Mouse (Mus musculus) intestine, embryonic 16.5 days (tissue): ENCODE measurements around the gene Lrrc15. TPM values are rescaled to one million over a fixed set of nuclear protein-coding genes. Genes with fewer than 3 reads are reported as not detected.

Source experiments
- ATAC-seq: fragments of 200-750 bp; cut with Nextera tagmentation; 2 replicates; pipeline ENCODE4 v1.8.0; 2017; ENCODE audit warnings: moderate TSS enrichment, moderate library complexity
- H3K27ac ChIP-seq: fragments of 300-500 bp; sonication (generic); 2 replicates; pipeline ENCODE4 v1.5.1; 2014; ENCODE audit warnings: mild to moderate bottlenecking, low read length
- H3K27me3 ChIP-seq: fragments of 300-500 bp; sonication (generic); replicated peaks from 2 replicates; pipeline ENCODE4 v1.6.1; 2014; ENCODE audit warnings: low read length, control low read depth, mixed read lengths; ENCODE audit not compliant: control insufficient read depth, insufficient read depth
- H3K36me3 ChIP-seq: fragments of 300-500 bp; sonication (generic); 2 replicates; pipeline ENCODE4 v1.6.1; 2014; ENCODE audit warnings: low read length, control low read depth; ENCODE audit not compliant: control insufficient read depth, insufficient read depth
- H3K4me1 ChIP-seq: fragments of 300-500 bp; sonication (generic); 2 replicates; pipeline ENCODE4 v1.6.1; 2014; ENCODE audit warnings: low read length, control low read depth, mixed read lengths; ENCODE audit not compliant: control insufficient read depth, insufficient read depth
- H3K4me2 ChIP-seq: fragments of 300-500 bp; sonication (generic); 2 replicates; pipeline ENCODE4 v1.6.1; 2014; ENCODE audit warnings: low read depth, low read length, control low read depth
- H3K4me3 ChIP-seq: fragments of 300-500 bp; sonication (generic); 2 replicates; pipeline ENCODE4 v1.5.1; 2014; ENCODE audit warnings: mild to moderate bottlenecking, low read length
- H3K9ac ChIP-seq: fragments of 300-500 bp; sonication (generic); 2 replicates; pipeline ENCODE4 v1.6.1; 2014; ENCODE audit warnings: low read depth, low read length
- H3K9me3 ChIP-seq: fragments of 300-500 bp; sonication (generic); 2 replicates; pipeline ENCODE4 v1.6.1; 2016; ENCODE audit warnings: low read length, control low read depth; ENCODE audit not compliant: control insufficient read depth
- WGBS: fragments of 180-500 bp; shearing (Covaris S2); extraction: QIAGEN DNeasy Blood & Tissue Kit; methylation state at CpG from one replicate; pipeline ENCODE4 v1.1.7; 2014; 5-methylcytosine and 5-hydroxymethylcytosine counted together
- polyA plus RNA-seq: library from polyadenylated mRNA; unstranded; fragments of >200 nt; fragmentation: Nextera tagmentation; extraction: Ambion mirVana; gene quantifications from 2 replicates; pipeline ENCODE4 v1.2.1, GENCODE M21; 2015

The Lrrc15 gene
- polyA plus RNA-seq, 1 experiment from 2014 or later = 0.32 TPM

- Histone ChIP-seq H3K9ac (no peak overlapping the region), H3K9me3 (no peaks in the 10 kb centered on the region), H3K36me3 (no peaks in the 10 kb centered on the region), H3K27ac (no peak overlapping the region), H3K4me2 (no peak overlapping the region), H3K4me3 (no peak overlapping the region), H3K27me3 (0 out of 2 replicates have a peak, but pooled peaks cover 2% of the 10 kb centered on the region), H3K4me1 (peaks cover 7% of the 10 kb centered on the region)
- WGBS = 64% methylated on average over 7 of the region's 7 CpGs
- no peak for ATAC-seq
These were observed 28.0 kb downstream of the Lrrc15 start for GRCm38 (mm10) chr16:30255061-30255460.

- Histone ChIP-seq H3K4me2 (no peak overlapping the region), H3K9ac (no peak overlapping the region), H3K9me3 (no peaks in the 10 kb centered on the region), H3K36me3 (no peaks in the 10 kb centered on the region), H3K27ac (no peak overlapping the region), H3K4me3 (no peak overlapping the region), H3K27me3 (no peaks in the 10 kb centered on the region), H3K4me1 (peaks cover 7% of the 10 kb centered on the region)
- 60% methylated on average over 9 of the region's 9 CpGs for WGBS
- ATAC-seq = no peak
These were observed 29.2 kb downstream of the Lrrc15 start for GRCm38 (mm10) chr16:30253900-30254299.

GRCm38 (mm10) chr16:30253374-30253773 is 29.7 kb downstream of the Lrrc15 start:
- no peak overlapping the region for H3K4me3 ChIP-seq
- H3K4me1 ChIP-seq = peaks cover 7% of the 10 kb centered on the region
- no peak overlapping the region for H3K9ac ChIP-seq
- no peak overlapping the region for H3K27ac ChIP-seq
- ATAC-seq = peak; percentile 62
- no peak overlapping the region for H3K4me2 ChIP-seq
- no peaks in the 10 kb centered on the region for H3K27me3 ChIP-seq
- H3K36me3 ChIP-seq = no peaks in the 10 kb centered on the region
- no peaks in the 10 kb centered on the region for H3K9me3 ChIP-seq
- 66% methylated on average over 4 of the region's 4 CpGs for WGBS

DNA sequence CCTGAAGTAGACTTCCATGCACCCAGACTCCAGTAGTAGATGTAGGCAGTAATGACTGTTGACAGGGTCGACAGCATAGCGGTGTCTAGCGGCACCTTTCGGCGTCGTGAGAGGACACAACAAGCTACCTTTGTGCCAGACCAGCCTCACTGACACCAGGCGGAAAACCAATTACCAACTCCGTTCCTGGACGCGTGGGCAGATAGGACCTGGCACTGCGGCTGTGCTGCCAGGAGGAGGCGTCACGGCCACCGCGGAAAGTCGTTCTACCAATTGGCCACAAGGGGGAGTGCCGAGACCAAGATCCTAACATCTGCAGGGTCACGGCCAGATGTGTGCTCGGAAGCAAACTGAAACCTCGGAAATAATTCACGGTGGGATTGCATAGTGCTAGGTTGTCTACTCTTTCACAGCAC is 31.0 kb downstream of the Lrrc15 start:
- Histone ChIP-seq H3K4me1 (peaks cover 7% of the 10 kb centered on the region), H3K27me3 (no peaks in the 10 kb centered on the region), H3K4me3 (peak overlapping the region; percentile 30), H3K9me3 (no peaks in the 10 kb centered on the region), H3K9ac (peak overlapping the region; percentile 41), H3K36me3 (no peaks in the 10 kb centered on the region), H3K27ac (no peak overlapping the region), H3K4me2 (peak overlapping the region; percentile 50)
- ATAC-seq = peak; percentile 76
- 2% methylated on average over 21 of the region's 21 CpGs for WGBS

GRCm38 (mm10) chr16:30244037-30244700 is 38.9 kb downstream of the Lrrc15 start:
- Histone ChIP-seq H3K4me2 (no peak overlapping the region), H3K9ac (no peak overlapping the region), H3K27me3 (no peaks in the 10 kb centered on the region), H3K27ac (no peak overlapping the region), H3K9me3 (no peaks in the 10 kb centered on the region; the same call in 1 of the 2 replicates), H3K36me3 (no peaks in the 10 kb centered on the region), H3K4me1 (no peaks in the 10 kb centered on the region), H3K4me3 (no peak overlapping the region)
- WGBS = 38% methylated on average over 12 of the region's 12 CpGs
- no peak for ATAC-seq

GRCm38 (mm10) chr16:30241623-30242022 is 41.4 kb downstream of the Lrrc15 start:
- no peak overlapping the region for H3K4me3 ChIP-seq
- no peaks in the 10 kb centered on the region; the same call in 1 of the 2 replicates for H3K9me3 ChIP-seq
- H3K4me2 ChIP-seq = no peak overlapping the region
- no peak overlapping the region for H3K27ac ChIP-seq
- 34% methylated on average over 2 of the region's 2 CpGs for WGBS
- no peaks in the 10 kb centered on the region for H3K27me3 ChIP-seq
- no peaks in the 10 kb centered on the region for H3K4me1 ChIP-seq
- no peak overlapping the region for H3K9ac ChIP-seq
- ATAC-seq = no peak
- H3K36me3 ChIP-seq = no peaks in the 10 kb centered on the region

GRCm38 (mm10) chr16:30238791-30239190 is 44.3 kb downstream of the Lrrc15 start:
- Histone ChIP-seq H3K9ac (no peak overlapping the region), H3K4me2 (no peak overlapping the region), H3K27ac (no peak overlapping the region), H3K4me3 (no peak overlapping the region), H3K4me1 (peaks cover 10% of the 10 kb centered on the region), H3K27me3 (no peaks in the 10 kb centered on the region), H3K9me3 (no peaks in the 10 kb centered on the region), H3K36me3 (no peaks in the 10 kb centered on the region)
- 50% methylated on average over 6 of the region's 6 CpGs for WGBS
- peak; percentile 26; the same call in 1 of the 2 replicates for ATAC-seq

GRCm38 (mm10) chr16:30236091-30236699 is 46.9 kb downstream of the Lrrc15 start:
- peak overlapping the region; percentile 51 for H3K4me3 ChIP-seq
- H3K9ac ChIP-seq = peak overlapping the region; percentile 58
- peak; percentile 77 for ATAC-seq

GRCm38 (mm10) chr16:30235577-30235976 is 47.5 kb downstream of the Lrrc15 start:
- WGBS = 49% methylated on average over 2 of the region's 2 CpGs
- H3K9ac ChIP-seq = no peak overlapping the region
- H3K27ac ChIP-seq = no peak overlapping the region
- no peaks in the 10 kb centered on the region for H3K9me3 ChIP-seq
- peaks cover 10% of the 10 kb centered on the region for H3K4me1 ChIP-seq
- no peaks in the 10 kb centered on the region for H3K27me3 ChIP-seq
- no peak overlapping the region for H3K4me3 ChIP-seq
- H3K4me2 ChIP-seq = no peak overlapping the region
- H3K36me3 ChIP-seq = no peaks in the 10 kb centered on the region
- no peak for ATAC-seq

More at GRCm38 (mm10) chr16:30236091-30236699, 46.9 kb downstream of the Lrrc15 start:
- under 1% methylated on average over 33 of the region's 33 CpGs for WGBS
- Histone ChIP-seq H3K9me3 (no peaks in the 10 kb centered on the region), H3K27me3 (no peaks in the 10 kb centered on the region), H3K4me2 (peak overlapping the region; percentile 70), H3K4me1 (peaks cover 10% of the 10 kb centered on the region), H3K27ac (no peak overlapping the region), H3K36me3 (no peaks in the 10 kb centered on the region)
